Mouse (Mus musculus) limb, embryonic 14.5 days (tissue): ENCODE results near the gene Rgs7. TPM values are rescaled to one million over a fixed set of nuclear protein-coding genes. Genes with fewer than 3 reads are reported as not detected.

ENCODE experiments used
- ATAC-seq: fragments of 200-750 bp; cut with Nextera tagmentation; 2 replicates; pipeline ENCODE4 v1.8.0; 2017; ENCODE audit warnings: low read depth, moderate number of reproducible peaks, moderate TSS enrichment; ENCODE audit not compliant: low FRiP score
- DNase-seq: peaks from one replicate; pipeline ENCODE4 v3.0.0-alpha.2; 2015; ENCODE audit warnings: low spot score
- H3K27ac ChIP-seq: fragments of 300-500 bp; sonication (generic); replicated peaks from 2 replicates; pipeline ENCODE4 v1.5.1; 2014; ENCODE audit warnings: low read depth, mild to moderate bottlenecking, low read length, moderate library complexity, mixed read lengths
- H3K27me3 ChIP-seq: fragments of 300-500 bp; sonication (generic); 2 replicates; pipeline ENCODE4 v1.6.1; 2014; ENCODE audit warnings: low read length, mixed read lengths; ENCODE audit not compliant: control insufficient read depth, insufficient read depth
- H3K36me3 ChIP-seq: fragments of 300-500 bp; sonication (generic); 2 replicates; pipeline ENCODE4 v1.6.1; 2014; ENCODE audit warnings: mild to moderate bottlenecking, low read length, moderate library complexity, mixed read lengths; ENCODE audit not compliant: control insufficient read depth, insufficient read depth
- H3K4me1 ChIP-seq: fragments of 300-500 bp; sonication (generic); 2 replicates; pipeline ENCODE4 v1.6.1; 2014; ENCODE audit warnings: antibody characterized with exemption, low read length, mixed read lengths; ENCODE audit not compliant: control insufficient read depth, insufficient read depth
- H3K4me2 ChIP-seq: fragments of 300-500 bp; sonication (generic); replicated peaks from 2 replicates; pipeline ENCODE4 v1.6.1; 2014; ENCODE audit warnings: low read depth, mild to moderate bottlenecking, low read length, moderate library complexity; ENCODE audit not compliant: severe bottlenecking
- H3K4me3 ChIP-seq: fragments of 300-500 bp; sonication (generic); replicated peaks from 2 replicates; pipeline ENCODE4 v1.5.1; 2014; ENCODE audit warnings: low read length
- H3K9ac ChIP-seq: fragments of 300-500 bp; sonication (generic); 2 replicates; pipeline ENCODE4 v1.6.1; 2014; ENCODE audit warnings: mild to moderate bottlenecking, low read depth, low read length, moderate library complexity; ENCODE audit not compliant: severe bottlenecking
- H3K9me3 ChIP-seq: fragments of 300-500 bp; sonication (generic); 2 replicates; pipeline ENCODE4 v1.6.1; 2016; ENCODE audit warnings: low read length; ENCODE audit not compliant: control insufficient read depth
- POLR2A ChIP-seq: fragments of 200-500 bp; IDR thresholded peaks from 2 replicates; pipeline ENCODE4 v1.8.0; 2012; ENCODE audit warnings: inconsistent platforms, mild to moderate bottlenecking, moderate library complexity, borderline replicate concordance; ENCODE audit not compliant: insufficient read depth, insufficient read length; ENCODE audit errors: extremely low read depth
- WGBS: fragments of 180-500 bp; shearing (Covaris S2); extraction: QIAGEN DNeasy Blood & Tissue Kit; methylation state at CpG from one replicate; pipeline ENCODE4 v1.1.7; 2014; 5-methylcytosine and 5-hydroxymethylcytosine counted together
- polyA plus RNA-seq, 2 experiments: library from polyadenylated mRNA; depleted of rRNA in 1 of 2; stranded (reverse) in 1 of 2; unstranded in 1 of 2; fragments of >200 nt; fragmentation: Nextera tagmentation in 1 of 2; extraction: Ambion mirVana in 1 of 2; gene quantifications; 2 replicates each; pipeline versions ENCODE4 v1.2.1 to v1.2.3; 2012 to 2014

Gene Rgs7
- polyA plus RNA-seq, 2 experiments: 0.47 to 0.65 TPM

DNA sequence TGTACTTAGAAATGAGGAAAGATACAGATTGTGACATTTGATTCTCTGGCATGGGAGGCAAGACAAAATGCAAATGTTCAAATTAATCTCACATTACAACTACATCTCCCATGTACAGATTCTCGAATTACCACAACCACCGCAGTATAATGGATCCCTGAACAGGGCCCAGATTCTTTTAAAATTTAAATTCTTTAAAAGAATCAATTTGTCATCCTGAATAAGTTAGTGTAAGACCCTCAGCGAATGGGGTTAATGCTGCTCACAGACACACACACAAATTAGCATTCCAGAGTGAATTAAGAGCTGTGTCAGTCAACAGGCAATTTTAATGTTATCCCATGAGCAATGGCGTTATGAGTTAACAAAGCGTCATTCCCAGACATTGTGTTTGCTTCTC is 44.3 kb downstream of the Rgs7 start:
- 67% methylated on average over 5 of the region's 5 CpGs for whole genome bisulfite sequencing
- ATAC-seq (no peak; the same call in 1 of the 2 replicates), DNase-seq (no peak)
- Histone ChIP-seq H3K9ac (no peak overlapping the region), H3K4me2 (no peak overlapping the region), H3K4me3 (no peak overlapping the region), H3K9me3 (no peaks in the 10 kb centered on the region), H3K27me3 (no peaks in the 10 kb centered on the region), H3K27ac (no peak overlapping the region), H3K4me1 (no peaks in the 10 kb centered on the region), H3K36me3 (no peaks in the 10 kb centered on the region)
- TF ChIP-seq POLR2A: no peak

GRCm38 (mm10) chr1:175442939-175443338 is 49.4 kb downstream of the Rgs7 start:
- no peak for ATAC-seq
- DNase-seq: no peak
- TF ChIP-seq POLR2A: no peak
- H3K4me2 ChIP-seq: no peak overlapping the region
- no peaks in the 10 kb centered on the region for H3K9me3 ChIP-seq
- no peak overlapping the region for H3K4me3 ChIP-seq
- no peaks in the 10 kb centered on the region for H3K36me3 ChIP-seq
- 89% methylated on average over 1 of the region's 1 CpGs for WGBS
- H3K27ac ChIP-seq: no peak overlapping the region
- H3K27me3 ChIP-seq: no peaks in the 10 kb centered on the region
- no peaks in the 10 kb centered on the region for H3K4me1 ChIP-seq
- H3K9ac ChIP-seq: no peak overlapping the region

DNA sequence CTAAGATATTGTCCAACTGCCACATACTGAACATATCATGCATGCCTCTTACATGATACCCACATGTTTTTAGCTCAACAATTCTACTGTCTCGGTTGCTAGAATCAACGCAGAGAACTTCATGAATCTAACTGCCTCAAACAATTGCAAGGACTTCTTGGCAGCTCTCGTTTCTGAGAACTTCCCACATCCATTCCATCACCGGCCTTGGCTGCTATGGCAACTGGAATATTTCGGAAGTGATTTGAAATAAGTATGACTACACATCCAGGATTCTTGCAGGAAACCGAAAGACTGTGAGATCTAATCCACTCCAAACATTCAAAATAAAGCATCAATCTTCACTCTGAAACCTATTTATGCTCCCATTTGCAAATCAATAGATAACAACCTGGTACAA is 50.3 kb downstream of the Rgs7 start:
- no peak for TF ChIP-seq POLR2A
- Histone ChIP-seq H3K4me2 (no peak overlapping the region), H3K4me1 (no peaks in the 10 kb centered on the region), H3K27ac (no peak overlapping the region), H3K9ac (no peak overlapping the region), H3K27me3 (no peaks in the 10 kb centered on the region), H3K9me3 (no peaks in the 10 kb centered on the region), H3K4me3 (no peak overlapping the region), H3K36me3 (no peaks in the 10 kb centered on the region)
- DNase-seq: no peak
- 85% methylated on average over 6 of the region's 6 CpGs for WGBS
- ATAC-seq: no peak

DNA sequence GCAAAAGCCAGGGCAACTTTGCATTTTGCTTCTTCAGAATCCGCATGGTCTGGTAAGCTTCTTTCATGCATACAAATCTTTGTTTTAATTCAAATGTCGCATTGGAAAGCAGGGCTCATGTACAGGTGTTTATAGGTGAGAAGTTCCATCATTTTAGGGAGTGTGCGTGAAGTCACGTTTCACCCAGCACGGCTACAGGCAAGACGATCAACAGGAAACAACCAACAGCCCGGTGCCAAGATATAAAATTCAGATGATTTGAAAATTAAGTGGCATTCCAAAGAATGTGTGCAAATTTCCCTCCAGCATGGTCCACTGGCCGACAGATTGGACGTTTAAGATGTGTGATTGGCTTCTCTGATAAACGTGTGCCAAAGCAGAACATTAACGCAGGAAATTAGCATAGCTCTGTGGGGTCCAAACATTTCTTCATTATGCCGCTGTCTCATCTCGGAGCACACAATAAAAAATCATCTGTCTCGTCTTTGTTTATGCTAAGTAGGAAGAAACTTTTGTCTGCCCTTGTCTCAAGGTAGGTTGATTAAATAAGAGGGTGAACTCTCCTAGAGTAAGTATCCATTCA is 58.6 kb downstream of the Rgs7 start:
- no peak overlapping the region for H3K9ac ChIP-seq
- no peaks in the 10 kb centered on the region for H3K27me3 ChIP-seq
- no peak overlapping the region for H3K27ac ChIP-seq
- WGBS: 77% methylated on average over 14 of the region's 14 CpGs
- DNase-seq (no peak), ATAC-seq (no peak)
- TF ChIP-seq POLR2A: no peak
- H3K4me1 ChIP-seq: no peaks in the 10 kb centered on the region
- no peaks in the 10 kb centered on the region for H3K9me3 ChIP-seq
- H3K4me3 ChIP-seq: no peak overlapping the region
- no peak overlapping the region for H3K4me2 ChIP-seq
- no peaks in the 10 kb centered on the region for H3K36me3 ChIP-seq

DNA sequence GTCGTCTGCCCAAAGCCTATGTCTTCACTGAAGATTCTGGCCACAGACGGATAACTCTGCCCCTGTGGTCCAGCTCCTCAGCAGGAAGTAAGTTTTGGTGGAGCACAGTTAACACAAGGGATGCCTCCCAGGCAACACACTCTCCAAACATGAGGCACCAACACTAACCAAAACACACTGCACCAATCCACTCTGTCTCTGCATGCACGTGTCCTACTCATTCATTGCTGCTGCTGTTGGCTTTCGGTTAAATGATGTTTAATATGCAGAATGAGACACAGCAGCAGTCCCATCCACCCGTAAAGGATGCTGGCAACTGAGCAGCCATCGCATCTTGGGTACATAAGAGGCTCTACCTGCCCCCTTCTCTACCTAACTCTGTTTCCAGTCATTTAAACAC is 59.2 kb downstream of the Rgs7 start:
- WGBS: 85% methylated on average over 6 of the region's 6 CpGs
- no peak for ATAC-seq

DNA sequence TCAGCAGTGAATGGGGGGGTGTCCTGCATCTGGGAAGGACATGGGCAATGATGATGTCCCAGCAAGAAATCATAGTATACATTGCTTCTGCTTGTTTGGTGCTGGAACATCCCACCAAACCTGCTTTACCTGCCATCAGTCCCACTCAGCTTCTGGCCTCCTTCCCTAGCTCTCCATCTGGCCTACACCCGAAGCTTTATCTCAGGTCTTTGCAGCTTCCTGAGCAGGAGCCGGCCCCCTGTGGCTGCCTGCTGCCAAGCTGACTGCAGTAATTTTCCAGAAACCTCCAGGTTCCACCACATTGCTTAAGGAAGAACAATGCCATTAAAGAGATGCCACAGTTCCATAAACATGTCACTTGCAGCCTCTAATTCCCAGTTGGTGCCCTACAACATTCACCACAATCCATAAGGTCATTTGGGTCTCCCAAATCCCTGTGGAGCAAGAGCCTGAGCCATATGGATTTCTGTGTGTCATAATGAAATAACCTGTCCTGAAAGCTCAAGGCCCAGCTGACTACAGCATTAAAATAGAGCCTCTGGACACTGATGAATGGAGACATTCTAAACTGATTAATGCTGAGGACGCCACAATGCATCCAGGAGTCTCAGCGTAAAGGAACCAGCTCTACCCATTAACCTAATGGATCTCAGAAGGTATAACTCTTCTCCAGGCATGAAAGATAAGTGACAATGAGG is 60.8 kb downstream of the Rgs7 start:
- H3K27me3 ChIP-seq: no peaks in the 10 kb centered on the region
- no peaks in the 10 kb centered on the region for H3K4me1 ChIP-seq
- TF ChIP-seq POLR2A: no peak
- H3K9me3 ChIP-seq: no peaks in the 10 kb centered on the region
- H3K9ac ChIP-seq: no peak overlapping the region
- ATAC-seq (no peak), DNase-seq (no peak)
- H3K4me3 ChIP-seq: no peak overlapping the region
- 40% methylated on average over 4 of the region's 4 CpGs for WGBS
- no peaks in the 10 kb centered on the region for H3K36me3 ChIP-seq
- H3K27ac ChIP-seq: no peak overlapping the region
- no peak overlapping the region for H3K4me2 ChIP-seq

More for the DNA sequence above, 59.2 kb downstream of the Rgs7 start:
- no peak overlapping the region for H3K4me2 ChIP-seq
- no peaks in the 10 kb centered on the region for H3K4me1 ChIP-seq
- H3K27me3 ChIP-seq: no peaks in the 10 kb centered on the region
- H3K27ac ChIP-seq: no peak overlapping the region
- no peak overlapping the region for H3K4me3 ChIP-seq
- no peak overlapping the region for H3K9ac ChIP-seq
- H3K36me3 ChIP-seq: no peaks in the 10 kb centered on the region
- no peaks in the 10 kb centered on the region for H3K9me3 ChIP-seq
- DNase-seq: no peak
- TF ChIP-seq POLR2A: no peak
